Mouse (Mus musculus) kidney, adult 2 months (tissue): ENCODE data around the gene Nynrin.

Experiments
- CTCF ChIP-seq: fragments of 200-500 bp; conservative IDR thresholded peaks from 2 replicates; pipeline ENCODE4 v1.5.1; 2011; ENCODE audit warnings: low read depth, mild to moderate bottlenecking, control low read depth, low read length, moderate library complexity, mixed read lengths; ENCODE audit not compliant: insufficient read depth, insufficient read length
- POLR2A ChIP-seq: fragments of 200-500 bp; IDR thresholded peaks from one replicate; pipeline ENCODE4 v1.6.1; 2011; ENCODE audit warnings: low read depth, low read length, control low read depth

GRCm38 (mm10) chr14:55852646-55853551 is 911 bp upstream of the Nynrin start:
- TF ChIP-seq CTCF: no peak
- no peak for TF ChIP-seq POLR2A
